In genomic region chr5:116443459-116443940, GRCm38 (mm10) we compare ENCODE assay signal across 9 mouse cellular contexts. TPM values are rescaled to one million over a fixed set of nuclear protein-coding genes. Genes with fewer than 3 reads are reported as not detected.
A peak's percentile ranks its signal among the peaks of the same experiment; 100 is the strongest.
DNase-seq lines count a peak whose midpoint lies in the region; ATAC-seq lines count a peak whose summit lies in the region.
"Had no signal": no experiment of that assay in that cellular context is flagged by ENCODE, and none has a peak within 500 bp of the region (broad histone marks: within the 10 kb centered on the region; RNA-seq: fewer than 3 reads in every experiment).

No protein-coding gene starts in this region.

- no peak overlapping the region for H3K4me2 ChIP-seq in embryonic facial prominence, embryonic 15.5 days (replicated peaks)

- H3K36me3 ChIP-seq in embryonic facial prominence, embryonic 15.5 days: no peaks in the 10 kb centered on the region
- H3K36me3 ChIP-seq in embryonic facial prominence, embryonic 10.5 days (replicated peaks): peaks cover 4% of the 10 kb centered on the region; the same call in 1 of the 2 replicates

- no peaks in the 10 kb centered on the region for H3K9me3 ChIP-seq in embryonic facial prominence, embryonic 15.5 days (replicated peaks)
- no peaks in the 10 kb centered on the region for H3K9me3 ChIP-seq in embryonic facial prominence, embryonic 10.5 days

- intact Hi-C loops in gastrocnemius, postnatal 14 days (cut with DNase I; ENCODE audit: low total_unique reads): no loop called here

- 0 out of 2 replicates have a peak, but pooled peaks cover 2% of the 10 kb centered on the region for H3K27me3 ChIP-seq in embryonic facial prominence, embryonic 15.5 days
- H3K27me3 ChIP-seq in embryonic facial prominence, embryonic 10.5 days (replicated peaks; ENCODE audit: low read depth, poor library complexity, severe bottlenecking): peaks cover 53% of the 10 kb centered on the region

- WGBS in embryonic facial prominence, embryonic 15.5 days: 56% methylated on average over 8 of the region's 8 CpGs
- 81% methylated on average over 8 of the region's 8 CpGs for WGBS in embryonic facial prominence, embryonic 10.5 days

- no peak overlapping the region for H3K27ac ChIP-seq in embryonic facial prominence, embryonic 15.5 days (replicated peaks)
- H3K27ac ChIP-seq in embryonic facial prominence, embryonic 10.5 days (replicated peaks): no peak overlapping the region

- no peak for DNase-seq in embryonic facial prominence, embryonic 10.5 days (ENCODE audit: low spot score)
- DNase-seq in Muller cell, postnatal 12 days (ENCODE audit: inconsistent ontology term): peak; percentile 78
- peak; percentile 66 for DNase-seq in gastrocnemius, postnatal 14 days
- DNase-seq in left cerebral cortex, adult 8-10 months (ENCODE audit: low spot score in 2 of 2): peak; percentile 37 to 54
- no peak for DNase-seq in urinary bladder, adult 2 months (ENCODE audit: low spot score)
- no peak for DNase-seq in lung, postnatal 14 days

- peaks cover 8% of the 10 kb centered on the region for H3K4me1 ChIP-seq in embryonic facial prominence, embryonic 15.5 days
- H3K4me1 ChIP-seq in embryonic facial prominence, embryonic 10.5 days: peaks cover 9% of the 10 kb centered on the region

- H3K4me3 ChIP-seq in embryonic facial prominence, embryonic 15.5 days (replicated peaks): no peak overlapping the region
- no peak overlapping the region for H3K4me3 ChIP-seq in embryonic facial prominence, embryonic 10.5 days
- H3K4me3 ChIP-seq: erythroblast, embryonic 14.5 days had no signal

- ATAC-seq in embryonic facial prominence, embryonic 15.5 days (ENCODE audit: insufficient number of reproducible peaks, low FRiP score, low TSS enrichment, low read depth): peak; percentile 52; the same call in 1 of the 2 replicates
- ATAC-seq in erythroblast, adult 5-6 weeks (replicated peaks; ENCODE audit: low FRiP score, poor library complexity, severe bottlenecking): no peak

- H3K9ac ChIP-seq in embryonic facial prominence, embryonic 15.5 days: no peak overlapping the region

RNA-seq across cellular contexts. Expression of gene Hspb8, which starts 20.8 kb away (rescaled TPM):
- polyA plus RNA-seq in embryonic facial prominence, embryonic 15.5 days (2015; fragmentation: Nextera tagmentation; extraction: Ambion mirVana): 22.2 and 25.0 TPM in 2 replicates
- 6.8 and 8.0 TPM in 2 replicates for polyA plus RNA-seq in embryonic facial prominence, embryonic 10.5 days (2016; fragmentation: Nextera tagmentation; extraction: Ambion mirVana)
- total RNA-seq in gastrocnemius, postnatal 14 days (2021): 100 to 1,000 TPM; 201 to 287 TPM
- total RNA-seq in left cerebral cortex, adult 8-10 months (2022): 10 to 100 TPM in 3 of 4 experiments, 1 to 10 TPM in 1; 8.3 to 12.4 (median 11.7) TPM
- 229 and 244 TPM in 2 replicates for polyA plus RNA-seq in urinary bladder, adult 2 months (2012; rRNA removed)
- not detected in 2 replicates for total RNA-seq in erythroblast, adult 5-6 weeks (2015; ENCODE audit: low replicate concordance)
- not detected in 2 replicates for total RNA-seq in erythroblast, adult 5-6 weeks (2017; ENCODE audit: low replicate concordance)
- polyA plus RNA-seq: erythroblast, embryonic 14.5 days had no signal

Comparison
In these comparisons a context has a peak if more than half of its experiments do, and no peak if none do; other contexts are left out.
1. DNase-seq: peak in Muller cell, postnatal 12 days (single experiment), gastrocnemius, postnatal 14 days (single experiment) and left cerebral cortex, adult 8-10 months (2 of 2); none in embryonic facial prominence, embryonic 10.5 days (single experiment), urinary bladder, adult 2 months (single experiment) and lung, postnatal 14 days (single experiment).
2. RNA of gene Hspb8, which starts 20.8 kb away (total RNA-seq): 201 to 287 TPM in gastrocnemius, postnatal 14 days; 8.3 to 12.4 TPM in left cerebral cortex, adult 8-10 months and not detected in erythroblast, adult 5-6 weeks; every median in the first group is over 10 times any median in the second.